Mouse (Mus musculus) MEL (cell line): ENCODE measurements around the gene 4930432K21Rik. TPM values are rescaled to one million over a fixed set of nuclear protein-coding genes. Genes with fewer than 3 reads are reported as not detected.

Source experiments
- DNase-seq: peaks from one replicate; pipeline ENCODE4 v3.0.0; 2011; ENCODE audit warnings: low read depth, low spot score
- H3K27ac ChIP-seq: 2 replicates; pipeline ENCODE4 v1.5.1; 2012; ENCODE audit warnings: low read depth, mild to moderate bottlenecking, control low read depth, low read length, moderate library complexity; ENCODE audit not compliant: control insufficient read depth
- H3K27me3 ChIP-seq, 2 experiments: fragments of 150-350 bp in 1 of 2; sonication (generic) in 1 of 2; 2 replicates each; pipeline ENCODE4 v1.6.1; 2012; ENCODE audit warnings: low read length in 2 of 2, mild to moderate bottlenecking in 2 of 2, improper control_type of control experiment in 1 of 2, moderate library complexity in 1 of 2; ENCODE audit not compliant: insufficient read depth in 2 of 2, control insufficient read depth in 1 of 2
- H3K36me3 ChIP-seq, 2 experiments: 2 replicates each; pipeline ENCODE4 v1.6.1; 2012 to 2014; ENCODE audit warnings: low read length in 2 of 2, improper control_type of control experiment in 1 of 2, inconsistent platforms in 1 of 2, mild to moderate bottlenecking in 1 of 2; ENCODE audit not compliant: insufficient read depth in 2 of 2, control insufficient read depth in 1 of 2
- H3K4me1 ChIP-seq, 2 experiments: fragments of 150-350 bp in 1 of 2; sonication (generic) in 1 of 2; 2 replicates each; pipeline ENCODE4 v1.6.1; 2012; ENCODE audit warnings: low read length in 2 of 2, improper control_type of control experiment in 1 of 2, mild to moderate bottlenecking in 1 of 2; ENCODE audit not compliant: insufficient read depth in 2 of 2, control insufficient read depth in 1 of 2
- H3K4me3 ChIP-seq, 2 experiments: fragments of 150-350 bp in 1 of 2; sonication (generic) in 1 of 2; 2 replicates each; pipeline ENCODE4 v1.5.1; 2012; ENCODE audit warnings: low read depth in 2 of 2, low read length in 2 of 2, mild to moderate bottlenecking in 2 of 2, moderate library complexity in 2 of 2, control low read depth in 1 of 2, improper control_type of control experiment in 1 of 2; ENCODE audit not compliant: control insufficient read depth in 1 of 2, insufficient read depth in 1 of 2
- H3K79me2 ChIP-seq: 2 replicates; pipeline ENCODE4 v1.6.1; 2012; ENCODE audit warnings: mild to moderate bottlenecking, low read length, moderate library complexity; ENCODE audit not compliant: control insufficient read depth, poor library complexity, insufficient read depth
- H3K9ac ChIP-seq: 2 replicates; pipeline ENCODE4 v1.6.1; 2012; ENCODE audit warnings: low read depth, mild to moderate bottlenecking, control low read depth, low read length, moderate library complexity; ENCODE audit not compliant: control insufficient read depth, poor library complexity, severe bottlenecking
- H3K9me3 ChIP-seq: fragments of 150-350 bp; sonication (generic); replicated peaks from 2 replicates; pipeline ENCODE4 v1.6.1; 2012; ENCODE audit warnings: mild to moderate bottlenecking, low read length, improper control_type of control experiment, moderate library complexity; ENCODE audit not compliant: insufficient read depth
- CHD2 ChIP-seq: IDR thresholded peaks from 2 replicates; pipeline ENCODE4 v1.6.1; 2011; ENCODE audit warnings: low read length, improper control_type of control experiment
- CTCF ChIP-seq, 3 experiments: IDR thresholded peaks in 2 of 3; conservative IDR thresholded peaks in 1 of 3; 2 replicates each; pipeline ENCODE4 v1.5.1; 2011 to 2012; ENCODE audit warnings: low read length in 3 of 3, low read depth in 2 of 3, mild to moderate bottlenecking in 2 of 3, improper control_type of control experiment in 1 of 3, inconsistent platforms in 1 of 3, mixed read lengths in 1 of 3, moderate library complexity in 1 of 3; ENCODE audit not compliant: control insufficient read depth in 1 of 3, insufficient read depth in 1 of 3, poor library complexity in 1 of 3, severe bottlenecking in 1 of 3
- E2F4 ChIP-seq: IDR thresholded peaks from 2 replicates; pipeline ENCODE4 v1.6.1; 2011; ENCODE audit warnings: low read depth, low read length, improper control_type of control experiment, borderline replicate concordance
- ELF1 ChIP-seq: IDR thresholded peaks from 2 replicates; pipeline ENCODE4 v1.6.1; 2014; ENCODE audit warnings: low read depth, mild to moderate bottlenecking, inconsistent platforms, low read length, improper control_type of control experiment, moderate library complexity
- EP300 ChIP-seq, 2 experiments: IDR thresholded peaks; 2 replicates each; pipeline ENCODE4 v1.6.1; 2011; ENCODE audit warnings: improper control_type of control experiment in 2 of 2, low read length in 2 of 2, low read depth in 1 of 2, mild to moderate bottlenecking in 1 of 2
- ETS1 ChIP-seq: IDR thresholded peaks from 2 replicates; pipeline ENCODE4 v1.6.1; 2012; ENCODE audit warnings: low read depth, mild to moderate bottlenecking, inconsistent platforms, low read length, improper control_type of control experiment, moderate library complexity
- GABPA ChIP-seq: IDR thresholded peaks from 2 replicates; pipeline ENCODE4 v1.6.1; 2012; ENCODE audit warnings: low read depth, mild to moderate bottlenecking, inconsistent platforms, low read length, improper control_type of control experiment, moderate library complexity
- GATA1 ChIP-seq: IDR thresholded peaks from 2 replicates; pipeline ENCODE4 v1.6.1; 2011; ENCODE audit warnings: low read depth, low read length, improper control_type of control experiment
- KAT2A ChIP-seq: conservative IDR thresholded peaks from 2 replicates; pipeline ENCODE4 v1.6.1; 2012; ENCODE audit warnings: low read depth, low read length, improper control_type of control experiment, inconsistent platforms
- MAFK ChIP-seq: IDR thresholded peaks from 2 replicates; pipeline ENCODE4 v1.6.1; 2011; ENCODE audit warnings: low read depth, mild to moderate bottlenecking, low read length, improper control_type of control experiment, borderline replicate concordance
- MEF2A ChIP-seq: IDR thresholded peaks from 2 replicates; pipeline ENCODE4 v1.6.1; 2014; ENCODE audit warnings: low read depth, mild to moderate bottlenecking, inconsistent platforms, low read length, improper control_type of control experiment; ENCODE audit not compliant: poor library complexity, insufficient replicate concordance, severe bottlenecking; ENCODE audit errors: extremely low read depth
- MXI1 ChIP-seq: IDR thresholded peaks from 2 replicates; pipeline ENCODE4 v1.6.1; 2011; ENCODE audit warnings: mild to moderate bottlenecking, low read depth, low read length, improper control_type of control experiment
- MYB ChIP-seq: IDR thresholded peaks from 2 replicates; pipeline ENCODE4 v1.6.1; 2011; ENCODE audit warnings: mild to moderate bottlenecking, low read depth, low read length, improper control_type of control experiment
- NELFE ChIP-seq: IDR thresholded peaks from 2 replicates; pipeline ENCODE4 v1.6.1; 2011; ENCODE audit warnings: low read depth, low read length, improper control_type of control experiment
- POLR2A ChIP-seq, 2 experiments: IDR thresholded peaks; 2 replicates each; pipeline ENCODE4 v1.6.1; 2011 to 2012; ENCODE audit warnings: low read length in 2 of 2, mild to moderate bottlenecking in 2 of 2, control low read depth in 1 of 2, improper control_type of control experiment in 1 of 2, low read depth in 1 of 2, moderate library complexity in 1 of 2; ENCODE audit not compliant: control insufficient read depth in 1 of 2, insufficient read depth in 1 of 2, poor library complexity in 1 of 2
- POLR2AphosphoS2 ChIP-seq: IDR thresholded peaks from 2 replicates; pipeline ENCODE4 v1.6.1; 2011; ENCODE audit warnings: low read length, improper control_type of control experiment
- POLR2AphosphoS5 ChIP-seq: IDR thresholded peaks from 2 replicates; pipeline ENCODE4 v1.6.1; 2012; ENCODE audit warnings: low read depth, borderline replicate concordance, mild to moderate bottlenecking, inconsistent platforms, low read length, moderate library complexity, mixed read lengths
- RCOR1 ChIP-seq: IDR thresholded peaks from 2 replicates; pipeline ENCODE4 v1.6.1; 2012; ENCODE audit warnings: low read depth, mild to moderate bottlenecking, inconsistent platforms, low read length, improper control_type of control experiment
- SMC3 ChIP-seq: IDR thresholded peaks from 2 replicates; pipeline ENCODE4 v1.6.1; 2011; ENCODE audit warnings: low read depth, low read length, improper control_type of control experiment
- TCF12 ChIP-seq: IDR thresholded peaks from 2 replicates; pipeline ENCODE4 v1.6.1; 2014; ENCODE audit warnings: low read depth, mild to moderate bottlenecking, inconsistent platforms, low read length, improper control_type of control experiment, moderate library complexity
- USF2 ChIP-seq, 2 experiments: IDR thresholded peaks; 2 replicates each; pipeline ENCODE4 v1.6.1; 2011 to 2012; ENCODE audit warnings: improper control_type of control experiment in 2 of 2, low read length in 2 of 2, borderline replicate concordance in 1 of 2, inconsistent platforms in 1 of 2, low read depth in 1 of 2, mild to moderate bottlenecking in 1 of 2; ENCODE audit not compliant: insufficient read depth in 1 of 2
- ZNF384 ChIP-seq: IDR thresholded peaks from 2 replicates; pipeline ENCODE4 v1.6.1; 2012; ENCODE audit warnings: low read depth, mild to moderate bottlenecking, inconsistent platforms, low read length, improper control_type of control experiment
- polyA plus RNA-seq, 2 experiments: library from polyadenylated mRNA; stranded (reverse) in 1 of 2; unstranded in 1 of 2; fragments of >175 nt in 1 of 2; fragments of >200 nt in 1 of 2; gene quantifications; 2 replicates each; pipeline versions ENCODE4 v1.2.1 to v1.2.4; 2012; ENCODE audit warnings: low replicate concordance in 2 of 2, low read depth in 1 of 2; ENCODE audit not compliant: insufficient read length in 2 of 2, insufficient read depth in 1 of 2, missing spikeins in 1 of 2
- total RNA-seq: library from RNA; depleted of rRNA; stranded (reverse); fragments of 300-350 nt; gene quantifications from 2 replicates; pipeline ENCODE4 v1.2.3, GENCODE M21; 2012

4930432K21Rik gene
- total and polyA plus RNA-seq, 3 experiments = 2.2 to 3.0 TPM; not detected in 1

DNA sequence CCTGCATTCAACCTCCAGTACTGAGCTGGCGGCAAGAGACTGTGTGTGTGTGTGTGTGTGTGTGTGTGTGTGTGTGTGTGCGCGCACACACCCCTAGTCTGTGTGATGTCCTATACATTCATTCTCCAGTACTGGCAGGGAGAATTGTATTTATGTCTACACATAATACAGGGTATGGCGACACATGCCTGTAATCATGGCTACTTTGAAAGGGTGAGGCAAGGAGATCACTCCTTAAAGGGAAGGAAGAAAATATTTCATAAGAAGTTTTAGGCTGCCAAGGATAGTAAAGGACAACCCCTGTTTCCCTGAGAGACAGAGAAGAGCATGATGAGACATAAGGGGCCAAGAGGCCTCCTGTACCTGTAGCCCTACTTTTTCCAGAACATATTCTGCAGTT lies 9.8 kb downstream of the 4930432K21Rik start:
- Histone ChIP-seq H3K4me1 (no peaks in the 10 kb centered on the region; a peak in 2 of 4 replicates), H3K79me2 (no peaks in the 10 kb centered on the region), H3K27me3 (no peaks in the 10 kb centered on the region), H3K9ac (no peak overlapping the region), H3K9me3 (no peaks in the 10 kb centered on the region), H3K4me3 (no peak overlapping the region), H3K27ac (no peak overlapping the region; the same call in 1 of the 2 replicates)
- no peak for DNase-seq
- TF ChIP-seq NELFE = no peak
- no peak for TF ChIP-seq MAFK
- no peak for TF ChIP-seq USF2 (IDR thresholded peaks at IDR 0.05; ENCODE audit: borderline replicate concordance in 1 of 2, insufficient read depth in 1 of 2, low read depth in 1 of 2, low read length in 2 of 2)
- TF ChIP-seq EP300 (IDR thresholded peaks at IDR 0.05; ENCODE audit: low read depth in 1 of 2, low read length in 2 of 2) = no peak
- no peak for TF ChIP-seq RCOR1
- no peak for TF ChIP-seq POLR2AphosphoS2
- no peak for TF ChIP-seq SMC3
- no peak for TF ChIP-seq ZNF384
- TF ChIP-seq CTCF (IDR thresholded peaks at IDR 0.05 in 2 of 3, conservative IDR thresholded peaks at IDR 0.05 in 1 of 3; ENCODE audit: control insufficient read depth in 1 of 3, insufficient read depth in 1 of 3, low read depth in 2 of 3, low read length in 3 of 3, poor library complexity in 1 of 3, severe bottlenecking in 1 of 3) = no peak
- TF ChIP-seq GABPA = no peak
- no peak for TF ChIP-seq KAT2A
- no peak for TF ChIP-seq MXI1
- no peak for TF ChIP-seq MYB
- TF ChIP-seq ETS1 = no peak
- TF ChIP-seq GATA1 = no peak
- no peak for TF ChIP-seq TCF12
- TF ChIP-seq MEF2A = no peak
- TF ChIP-seq CHD2 = no peak
- TF ChIP-seq, all 39 proteins: peak for 0
- H3K36me3 ChIP-seq = no peaks in the 10 kb centered on the region

DNA sequence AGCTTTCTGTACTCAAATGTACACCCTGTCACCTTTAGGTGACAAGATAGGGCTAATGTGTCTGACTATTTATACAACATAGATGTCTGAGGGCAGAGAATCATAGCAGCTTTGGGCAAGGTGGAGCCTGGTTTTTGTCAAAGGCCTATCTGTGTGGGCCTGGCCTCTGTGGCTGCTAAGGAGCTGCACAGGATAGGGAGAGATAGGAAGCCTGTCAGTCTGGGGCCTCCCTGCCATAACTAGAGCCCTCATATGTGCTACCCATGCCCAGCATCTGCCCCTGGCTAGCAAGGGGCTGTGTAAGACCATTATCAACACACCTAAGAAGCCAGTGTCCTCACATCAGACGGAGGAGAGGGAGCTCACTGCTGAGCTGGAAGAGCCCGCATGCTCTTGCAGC lies 19.9 kb downstream of the 4930432K21Rik start:
- no peaks in the 10 kb centered on the region for H3K36me3 ChIP-seq
- no peak for DNase-seq
- H3K79me2 ChIP-seq = no peaks in the 10 kb centered on the region
- no peak overlapping the region for H3K9ac ChIP-seq
- no peak for TF ChIP-seq POLR2AphosphoS2
- TF ChIP-seq TCF12 = no peak
- no peak for TF ChIP-seq E2F4
- no peak for TF ChIP-seq CTCF (IDR thresholded peaks at IDR 0.05 in 2 of 3, conservative IDR thresholded peaks at IDR 0.05 in 1 of 3; ENCODE audit: control insufficient read depth in 1 of 3, insufficient read depth in 1 of 3, low read depth in 2 of 3, low read length in 3 of 3, poor library complexity in 1 of 3, severe bottlenecking in 1 of 3)
- no peak for TF ChIP-seq POLR2AphosphoS5
- no peak for TF ChIP-seq KAT2A
- no peak for TF ChIP-seq POLR2A (IDR thresholded peaks at IDR 0.05; ENCODE audit: control insufficient read depth in 1 of 2, insufficient read depth in 1 of 2, low read depth in 1 of 2, low read length in 2 of 2, poor library complexity in 1 of 2)
- TF ChIP-seq MXI1 = no peak
- no peak for TF ChIP-seq RCOR1
- TF ChIP-seq ELF1 = no peak
- no peaks in the 10 kb centered on the region for H3K9me3 ChIP-seq
- no peaks in the 10 kb centered on the region for H3K4me1 ChIP-seq
- H3K27ac ChIP-seq = no peak overlapping the region
- no peak overlapping the region for H3K4me3 ChIP-seq
- H3K27me3 ChIP-seq = no peaks in the 10 kb centered on the region
